ENCODE assay signal across 15 mouse cellular contexts in the genomic region with DNA sequence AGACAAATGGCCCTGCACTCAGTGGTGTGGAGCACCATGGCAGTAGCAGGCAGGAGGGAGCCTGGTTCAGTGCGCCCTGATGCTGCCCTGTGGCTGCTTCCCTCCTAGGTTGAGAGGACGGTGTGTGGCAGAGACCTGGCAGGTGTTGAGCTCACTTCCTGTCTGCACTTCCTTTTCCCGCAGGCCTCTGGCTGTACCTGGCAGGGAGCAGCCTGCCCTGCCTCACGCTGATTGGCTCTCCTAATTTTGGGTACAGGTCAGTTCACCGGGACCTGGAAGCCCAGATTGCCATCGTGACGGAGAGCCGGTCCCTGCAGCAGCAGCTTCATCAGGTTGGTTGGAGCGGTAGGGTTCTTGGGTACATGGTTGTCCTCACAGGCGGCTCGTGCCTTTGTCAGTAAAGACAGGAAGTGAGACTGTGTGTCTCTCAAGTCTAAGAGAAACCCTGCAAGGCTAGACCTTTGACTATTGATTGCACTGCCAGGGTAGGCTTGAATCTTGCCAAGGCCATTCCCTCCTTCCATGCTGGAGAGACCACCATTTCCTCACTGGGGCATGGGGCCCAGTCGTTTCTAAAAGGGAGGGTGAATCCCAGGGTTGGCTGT. TPM values are rescaled to one million over a fixed set of nuclear protein-coding genes. Genes with fewer than 3 reads are reported as not detected.
DNase-seq lines count a peak whose midpoint lies in the region; ATAC-seq and TF ChIP-seq lines count a peak whose summit lies in the region.
"Had no signal": no experiment of that assay in that cellular context is flagged by ENCODE, and none has a peak within 500 bp of the region (broad histone marks: within the 10 kb centered on the region; RNA-seq: fewer than 3 reads in every experiment).

No protein-coding gene starts in this region.

- no peak for TF ChIP-seq CTCF in CH12.LX (conservative IDR thresholded peaks at IDR 0.05 in 1 of 2, IDR thresholded peaks at IDR 0.05 in 1 of 2; ENCODE audit: low read depth in 2 of 2, low read length in 2 of 2)

- peaks cover 7% of the 10 kb centered on the region for H3K36me3 ChIP-seq in heart, embryonic 16.5 days (ENCODE audit: control insufficient read depth, insufficient read depth)
- H3K36me3 ChIP-seq in CH12.LX (replicated peaks in 1 of 2; ENCODE audit: control insufficient read depth in 1 of 2, insufficient read depth in 1 of 2, low read length in 1 of 2): peaks cover 80 to 98% of the 10 kb centered on the region in 2 experiments

- H3K4me3 ChIP-seq in heart, embryonic 16.5 days (ENCODE audit: low read length): no peak overlapping the region
- no peak overlapping the region for H3K4me3 ChIP-seq in CH12.LX (replicated peaks in 1 of 3; ENCODE audit: low read depth in 2 of 3, low read length in 2 of 3, poor library complexity in 1 of 3)
- H3K4me3 ChIP-seq: erythroblast, embryonic 14.5 days; kidney, embryonic 15.5 days; liver, embryonic 13.5 days had no signal

- H3K9me3 ChIP-seq in heart, embryonic 16.5 days (replicated peaks; ENCODE audit: control insufficient read depth, low read length): no peaks in the 10 kb centered on the region
- H3K9me3 ChIP-seq in CH12.LX (replicated peaks; ENCODE audit: low read length): peaks cover 4% of the 10 kb centered on the region
- H3K9me3 ChIP-seq: kidney, embryonic 15.5 days; liver, embryonic 13.5 days had no signal

- no peak overlapping the region for H3K9ac ChIP-seq in heart, embryonic 16.5 days (ENCODE audit: low read length)
- H3K9ac ChIP-seq in CH12.LX (ENCODE audit: insufficient read depth, low read depth): no peak overlapping the region
- H3K9ac ChIP-seq: kidney, embryonic 15.5 days; liver, embryonic 13.5 days had no signal

- in situ Hi-C loops in CH12.LX (cut with MboI; ENCODE audit: low pct_ligation_motif_present, low pct_unique_long_range_greater_than_20kb, low sequenced_read_pairs): loop anchor here (5.0 kb wide), 1 partner anchor 47 kb away; no protein-coding TSS in a partner anchor

- H3K4me2 ChIP-seq in heart, embryonic 16.5 days (ENCODE audit: low read depth, low read length): no peak overlapping the region
- no peak overlapping the region for H3K4me2 ChIP-seq in CH12.LX (ENCODE audit: insufficient read depth, low read depth, poor library complexity, severe bottlenecking)
- H3K4me2 ChIP-seq: kidney, embryonic 15.5 days; liver, embryonic 13.5 days had no signal

- peak overlapping the region; percentile 24; the same call in 1 of the 2 replicates for H3K27ac ChIP-seq in heart, embryonic 16.5 days (ENCODE audit: low read length)
- 0 out of 2 replicates have a peak overlapping the region, but pooled peaks have one; percentile 3 for H3K27ac ChIP-seq in CH12.LX (ENCODE audit: insufficient read depth, low read depth)

- H3K4me1 ChIP-seq in heart, embryonic 16.5 days (ENCODE audit: control insufficient read depth, insufficient read depth, low read length): peaks cover 6% of the 10 kb centered on the region
- H3K4me1 ChIP-seq in CH12.LX (ENCODE audit: control insufficient read depth in 1 of 2, insufficient read depth in 2 of 2): peaks cover 8 to 48% of the 10 kb centered on the region in 2 experiments

- H3K27me3 ChIP-seq in heart, embryonic 16.5 days (ENCODE audit: control insufficient read depth, insufficient read depth, low read length): no peaks in the 10 kb centered on the region
- H3K27me3 ChIP-seq in CH12.LX (replicated peaks): no peaks in the 10 kb centered on the region
- H3K27me3 ChIP-seq: kidney, embryonic 15.5 days; liver, embryonic 13.5 days; Patski had no signal

- peaks cover 18% of the 10 kb centered on the region for H3K79me2 ChIP-seq in CH12.LX (replicated peaks; ENCODE audit: control insufficient read depth, extremely low read depth, insufficient read depth, poor library complexity, severe bottlenecking)

- TF ChIP-seq EP300 in CH12.LX (IDR thresholded peaks at IDR 0.05; ENCODE audit: low read length): no peak

- DNase-seq in heart, adult 18-20 months: no peak
- no peak for DNase-seq in CH12.LX (ENCODE audit: extremely low read depth)
- peak; percentile 59 to 63 for DNase-seq in thymus, postnatal 10 days (ENCODE audit: low spot score in 2 of 2)
- no peak for DNase-seq in layer of hippocampus, adult 8-10 months (ENCODE audit: low spot score in 2 of 2)
- no peak for DNase-seq in adrenal gland, adult 2 months
- DNase-seq in liver: no peak
- DNase-seq: adrenal gland, postnatal 25 days; cerebellum, adult 11 months; liver, embryonic 13.5 days; lung, postnatal 36 days had no signal

- TF ChIP-seq POLR2A in CH12.LX (IDR thresholded peaks at IDR 0.05; ENCODE audit: low read depth, low read length): no peak

- ATAC-seq in heart, embryonic 16.5 days (replicated peaks; ENCODE audit: extremely low read depth, insufficient read depth, low FRiP score): no peak; the same call in 1 of the 2 replicates
- ATAC-seq in monocyte, adult 5-6 weeks (replicated peaks; ENCODE audit: insufficient number of reproducible peaks, low FRiP score, low TSS enrichment, poor library complexity, severe bottlenecking): 0 out of 2 replicates have a peak, but pooled peaks have one; percentile 8
- ATAC-seq: Patski had no signal

- no peak for TF ChIP-seq RAD21 in CH12.LX (IDR thresholded peaks at IDR 0.05; ENCODE audit: low read depth, low read length)

- WGBS in heart, embryonic 16.5 days: 73% methylated on average over 12 of the region's 12 CpGs

- dilution Hi-C loops in CH12.LX (cut with MboI; ENCODE audit: extremely low pct_ligation_motif_present, extremely low pct_unique_long_range_greater_than_20kb, low sequenced_read_pairs): no loop called here

TF ChIP-seq in CH12.LX, 34 proteins besides CTCF, POLR2A, EP300 and RAD21:
- TF ChIP-seq KAT2A (IDR thresholded peaks at IDR 0.05; ENCODE audit: insufficient replicate concordance, low read length) (no peak), ZC3H11A (IDR thresholded peaks at IDR 0.05; ENCODE audit: low read depth, low read length) (no peak), JUN (IDR thresholded peaks at IDR 0.05; ENCODE audit: insufficient read depth, low read depth, low read length) (no peak), MAZ (IDR thresholded peaks at IDR 0.05; ENCODE audit: low read depth, low read length) (no peak), ELF1 (IDR thresholded peaks at IDR 0.05; ENCODE audit: low read depth, low read length) (peak; percentile 22; the same call in 1 of the 2 replicates)

RNA-seq across cellular contexts. Expression of a gene that starts 28.4 kb away (rescaled TPM):
- polyA plus RNA-seq in heart, embryonic 16.5 days (2015; fragmentation: Nextera tagmentation; extraction: Ambion mirVana): 26.9 and 28.9 TPM in 2 replicates
- 10 to 100 TPM; 17.0 to 18.8 TPM for total RNA-seq in heart, adult 18-20 months (2021)
- total RNA-seq in CH12.LX (2012; rRNA removed) (60.5 and 64.5 TPM in 2 replicates), CH12.LX (2014; rRNA removed) (38.1 and 39.8 TPM in 2 replicates)
- 50.4 and 50.8 TPM in 2 replicates for polyA plus RNA-seq in CH12.LX (2012; ENCODE audit: insufficient read length, low read depth)
- 20.4 to 31.7 TPM (median 30.1 TPM) in 3 replicates for total RNA-seq in monocyte, adult 5-6 weeks (2017)
- 10 to 100 TPM; 71.3 to 80.4 (median 78.8) TPM for total RNA-seq in layer of hippocampus, adult 8-10 months (2022)
- 10 to 100 TPM; 53.9 to 54.5 TPM for total RNA-seq in adrenal gland, adult 2 months (2021)
- 99.4 and 165 TPM in 2 replicates for polyA plus RNA-seq in adrenal gland, adult 2 months (2012; rRNA removed)

RNA-seq across cellular contexts. Expression of a gene that starts 44.6 kb away (rescaled TPM):
- 7.2 and 8.2 TPM in 2 replicates for polyA plus RNA-seq in heart, embryonic 16.5 days (2015; fragmentation: Nextera tagmentation; extraction: Ambion mirVana)
- 1 to 10 TPM; 3.2 to 3.5 TPM for total RNA-seq in heart, adult 18-20 months (2021)
- 2.5 and 4.7 TPM in 2 replicates for total RNA-seq in CH12.LX (2012; rRNA removed)
- total RNA-seq in CH12.LX (2014; rRNA removed): 1.1 and 1.2 TPM in 2 replicates
- 0.83 and 1.1 TPM in 2 replicates for polyA plus RNA-seq in CH12.LX (2012; ENCODE audit: insufficient read length, low read depth)
- 67.9 to 84.4 TPM (median 70.9 TPM) in 3 replicates for total RNA-seq in monocyte, adult 5-6 weeks (2017)
- total RNA-seq in layer of hippocampus, adult 8-10 months (2022): 1 to 10 TPM in 3 of 4 experiments, under 1 TPM in 1; 0.81 to 7.9 (median 3.3) TPM
- total RNA-seq in adrenal gland, adult 2 months (2021): 1 to 10 TPM; 3.2 to 6.9 TPM
- polyA plus RNA-seq in adrenal gland, adult 2 months (2012; rRNA removed): 14.1 and 14.8 TPM in 2 replicates

Comparison
In these comparisons a context has a peak if more than half of its experiments do, and no peak if none do; other contexts are left out.
1. DNase-seq: peak in thymus, postnatal 10 days (2 of 2); none in heart, adult 18-20 months (0 of 2), CH12.LX (single experiment), layer of hippocampus, adult 8-10 months (0 of 2), adrenal gland, adult 2 months (single experiment) and liver (single experiment).